Mouse (Mus musculus): ENCODE measurements around the gene D430041D05Rik. TPM values are rescaled to one million over a fixed set of nuclear protein-coding genes. Genes with fewer than 3 reads are reported as not detected.
A peak's percentile ranks its signal among the peaks of the same experiment; 100 is the strongest.

The D430041D05Rik gene
- polyA plus RNA-seq (2014; fragmentation: Nextera tagmentation; extraction: Ambion mirVana): 0.05 TPM in 1 of 2 replicates, not detected in the other

GRCm38 (mm10) chr2:104410963-104411545 lies at the start of gene D430041D05Rik:
D430041D05Rik (minus strand) TSS chr2:104411013.
- peaks cover 50% of the 10 kb centered on the region for H3K27me3 ChIP-seq (ENCODE audit: control insufficient read depth, insufficient read depth, low read length)
- 58% methylated on average over 4 of the region's 4 CpGs for WGBS
- ATAC-seq (ENCODE audit: insufficient number of reproducible peaks, insufficient read depth, low FRiP score, low read depth): no peak

GRCm38 (mm10) chr2:104460021-104460420 lies 49.2 kb upstream of the D430041D05Rik start:
- Histone ChIP-seq H3K9me3 (ENCODE audit: control insufficient read depth, low read length) (no peaks in the 10 kb centered on the region), H3K27ac (replicated peaks in 1 of 2; ENCODE audit: control insufficient read depth in 1 of 2, insufficient read depth in 1 of 2, low read depth in 2 of 2, low read length in 2 of 2) (peak overlapping the region in 1 of 2 experiments; percentile 57; a peak in 2 of 4 replicates), H3K27me3 (ENCODE audit: control insufficient read depth, insufficient read depth, low read length) (no peaks in the 10 kb centered on the region), H3K36me3 (ENCODE audit: control insufficient read depth, insufficient read depth, low read length) (peaks cover 4% of the 10 kb centered on the region; the same call in 1 of the 2 replicates), H3K4me1 (ENCODE audit: control insufficient read depth in 2 of 2, insufficient read depth in 2 of 2, low read length in 2 of 2) (peaks cover 13 to 56% of the 10 kb centered on the region in 2 experiments), H3K9ac (ENCODE audit: low read length) (no peak overlapping the region), H3K4me3 (ENCODE audit: control insufficient read depth in 1 of 2, insufficient read depth in 1 of 2, low read depth in 1 of 2, low read length in 2 of 2) (no peak overlapping the region), H3K4me2 (ENCODE audit: low read length) (no peak overlapping the region)
- WGBS: 42% methylated on average over 3 of the region's 3 CpGs
- ATAC-seq (ENCODE audit: insufficient number of reproducible peaks, insufficient read depth, low FRiP score, low read depth): no peak

More at GRCm38 (mm10) chr2:104410963-104411545, at the start of gene D430041D05Rik:
- H3K27ac ChIP-seq (replicated peaks in 1 of 2; ENCODE audit: control insufficient read depth in 1 of 2, insufficient read depth in 1 of 2, low read depth in 2 of 2, low read length in 2 of 2): no peak within 1 kb of the TSS
- H3K9me3 ChIP-seq (ENCODE audit: control insufficient read depth, low read length): no peaks in the 10 kb centered on the region
- H3K4me1 ChIP-seq (ENCODE audit: control insufficient read depth in 2 of 2, insufficient read depth in 2 of 2, low read length in 2 of 2): peaks cover 4% of the 10 kb centered on the region in 2 experiments; a peak in 1 of 4 replicates
- H3K36me3 ChIP-seq (ENCODE audit: control insufficient read depth, insufficient read depth, low read length): no peaks in the 10 kb centered on the region
- peak within 1 kb of the TSS; percentile 65 for H3K9ac ChIP-seq (ENCODE audit: low read length)
- H3K4me3 ChIP-seq (ENCODE audit: control insufficient read depth in 1 of 2, insufficient read depth in 1 of 2, low read depth in 1 of 2, low read length in 2 of 2): peak within 1 kb of the TSS; percentile 53 to 68
- H3K4me2 ChIP-seq (ENCODE audit: low read length): peak within 1 kb of the TSS; percentile 99

GRCm38 (mm10) chr2:104458569-104459332 lies 47.9 kb upstream of the D430041D05Rik start:
- Histone ChIP-seq H3K36me3 (ENCODE audit: control insufficient read depth, insufficient read depth, low read length) (peaks cover 4% of the 10 kb centered on the region; the same call in 1 of the 2 replicates), H3K4me3 (ENCODE audit: control insufficient read depth in 1 of 2, insufficient read depth in 1 of 2, low read depth in 1 of 2, low read length in 2 of 2) (no peak overlapping the region), H3K4me1 (ENCODE audit: control insufficient read depth in 2 of 2, insufficient read depth in 2 of 2, low read length in 2 of 2) (peaks cover 16 to 60% of the 10 kb centered on the region in 2 experiments), H3K27me3 (ENCODE audit: control insufficient read depth, insufficient read depth, low read length) (no peaks in the 10 kb centered on the region), H3K4me2 (ENCODE audit: low read length) (peak overlapping the region; percentile 38), H3K9me3 (ENCODE audit: control insufficient read depth, low read length) (no peaks in the 10 kb centered on the region), H3K9ac (ENCODE audit: low read length) (peak overlapping the region; percentile 54), H3K27ac (replicated peaks in 1 of 2; ENCODE audit: control insufficient read depth in 1 of 2, insufficient read depth in 1 of 2, low read depth in 2 of 2, low read length in 2 of 2) (peak overlapping the region; percentile 14 to 71; a peak in 3 of 4 replicates)
- 55% methylated on average over 8 of the region's 8 CpGs for WGBS
- no peak for ATAC-seq (ENCODE audit: insufficient number of reproducible peaks, insufficient read depth, low FRiP score, low read depth)

GRCm38 (mm10) chr2:104457106-104457505 lies 46.3 kb upstream of the D430041D05Rik start:
- Histone ChIP-seq H3K36me3 (ENCODE audit: control insufficient read depth, insufficient read depth, low read length) (no peaks in the 10 kb centered on the region), H3K4me1 (ENCODE audit: control insufficient read depth in 2 of 2, insufficient read depth in 2 of 2, low read length in 2 of 2) (peaks cover 14 to 65% of the 10 kb centered on the region in 2 experiments), H3K9me3 (ENCODE audit: control insufficient read depth, low read length) (no peaks in the 10 kb centered on the region), H3K27me3 (ENCODE audit: control insufficient read depth, insufficient read depth, low read length) (no peaks in the 10 kb centered on the region), H3K4me2 (ENCODE audit: low read length) (peak overlapping the region; percentile 25), H3K9ac (ENCODE audit: low read length) (peak overlapping the region; percentile 41; the same call in 1 of the 2 replicates), H3K27ac (replicated peaks in 1 of 2; ENCODE audit: control insufficient read depth in 1 of 2, insufficient read depth in 1 of 2, low read depth in 2 of 2, low read length in 2 of 2) (peak overlapping the region; percentile 53 to 68; a peak in 3 of 4 replicates), H3K4me3 (ENCODE audit: control insufficient read depth in 1 of 2, insufficient read depth in 1 of 2, low read depth in 1 of 2, low read length in 2 of 2) (no peak overlapping the region)
- 33% methylated on average over 3 of the region's 3 CpGs for WGBS
- ATAC-seq (ENCODE audit: insufficient number of reproducible peaks, insufficient read depth, low FRiP score, low read depth): no peak

GRCm38 (mm10) chr2:104450685-104451084 lies 39.9 kb upstream of the D430041D05Rik start:
- peak overlapping the region; percentile 26 to 87 for H3K27ac ChIP-seq (replicated peaks in 1 of 2; ENCODE audit: control insufficient read depth in 1 of 2, insufficient read depth in 1 of 2, low read depth in 2 of 2, low read length in 2 of 2)
- peak overlapping the region; percentile 8; the same call in 1 of the 2 replicates for H3K4me2 ChIP-seq (ENCODE audit: low read length)
- H3K36me3 ChIP-seq (ENCODE audit: control insufficient read depth, insufficient read depth, low read length): peaks cover 7% of the 10 kb centered on the region; the same call in 1 of the 2 replicates
- WGBS: 39% methylated on average over 3 of the region's 3 CpGs
- no peak for ATAC-seq (ENCODE audit: insufficient number of reproducible peaks, insufficient read depth, low FRiP score, low read depth)
- peak overlapping the region; percentile 25 for H3K9ac ChIP-seq (ENCODE audit: low read length)
- H3K27me3 ChIP-seq (ENCODE audit: control insufficient read depth, insufficient read depth, low read length): no peaks in the 10 kb centered on the region
- no peak overlapping the region for H3K4me3 ChIP-seq (ENCODE audit: control insufficient read depth in 1 of 2, insufficient read depth in 1 of 2, low read depth in 1 of 2, low read length in 2 of 2)
- peaks cover 5 to 78% of the 10 kb centered on the region in 2 experiments for H3K4me1 ChIP-seq (ENCODE audit: control insufficient read depth in 2 of 2, insufficient read depth in 2 of 2, low read length in 2 of 2)
- H3K9me3 ChIP-seq (ENCODE audit: control insufficient read depth, low read length): no peaks in the 10 kb centered on the region

- H3K4me2 ChIP-seq (ENCODE audit: low read length): peak overlapping the region; percentile 48
- no peaks in the 10 kb centered on the region for H3K9me3 ChIP-seq (ENCODE audit: control insufficient read depth, low read length)
- peak; percentile 25; the same call in 1 of the 2 replicates for ATAC-seq (ENCODE audit: insufficient number of reproducible peaks, insufficient read depth, low FRiP score, low read depth)
- H3K27me3 ChIP-seq (ENCODE audit: control insufficient read depth, insufficient read depth, low read length): no peaks in the 10 kb centered on the region
- H3K4me1 ChIP-seq (ENCODE audit: control insufficient read depth in 2 of 2, insufficient read depth in 2 of 2, low read length in 2 of 2): peaks cover 3 to 65% of the 10 kb centered on the region in 2 experiments
- H3K36me3 ChIP-seq (ENCODE audit: control insufficient read depth, insufficient read depth, low read length): peaks cover 14% of the 10 kb centered on the region
- peak overlapping the region; percentile 36 for H3K9ac ChIP-seq (ENCODE audit: low read length)
- peak overlapping the region; percentile 87 to 88 for H3K27ac ChIP-seq (replicated peaks in 1 of 2; ENCODE audit: control insufficient read depth in 1 of 2, insufficient read depth in 1 of 2, low read depth in 2 of 2, low read length in 2 of 2)
- no peak overlapping the region for H3K4me3 ChIP-seq (ENCODE audit: control insufficient read depth in 1 of 2, insufficient read depth in 1 of 2, low read depth in 1 of 2, low read length in 2 of 2)
- WGBS: 16% methylated on average over 1 of the region's 1 CpGs
These were observed 38.4 kb upstream of the D430041D05Rik start for GRCm38 (mm10) chr2:104449191-104449590.

- H3K36me3 ChIP-seq (ENCODE audit: control insufficient read depth, insufficient read depth, low read length): peaks cover 24% of the 10 kb centered on the region
- ATAC-seq (ENCODE audit: insufficient number of reproducible peaks, insufficient read depth, low FRiP score, low read depth): no peak
- H3K9me3 ChIP-seq (ENCODE audit: control insufficient read depth, low read length): no peaks in the 10 kb centered on the region
- H3K4me1 ChIP-seq (ENCODE audit: control insufficient read depth in 2 of 2, insufficient read depth in 2 of 2, low read length in 2 of 2): peaks cover 3 to 56% of the 10 kb centered on the region in 2 experiments
- H3K27me3 ChIP-seq (ENCODE audit: control insufficient read depth, insufficient read depth, low read length): no peaks in the 10 kb centered on the region
- H3K4me2 ChIP-seq (ENCODE audit: low read length): peak overlapping the region; percentile 48; the same call in 1 of the 2 replicates
- H3K4me3 ChIP-seq (ENCODE audit: control insufficient read depth in 1 of 2, insufficient read depth in 1 of 2, low read depth in 1 of 2, low read length in 2 of 2): no peak overlapping the region
- 38% methylated on average over 4 of the region's 4 CpGs for WGBS
- H3K9ac ChIP-seq (ENCODE audit: low read length): peak overlapping the region; percentile 36
- peak overlapping the region; percentile 87 to 90 for H3K27ac ChIP-seq (replicated peaks in 1 of 2; ENCODE audit: control insufficient read depth in 1 of 2, insufficient read depth in 1 of 2, low read depth in 2 of 2, low read length in 2 of 2)
These were observed 37.4 kb upstream of the D430041D05Rik start for GRCm38 (mm10) chr2:104448201-104448600.

All from heart, embryonic 14.5 days (tissue).